Mouse (Mus musculus) mouse trophoblast stem cell (cell line): ENCODE results near the gene Fth1.
"Not testable (repeated sequence)": the region's sequence is repeated elsewhere in the genome, so short reads cannot be mapped to it uniquely, and the experiment has no call there.

ENCODE experiments used
- in situ Hi-C, 2 experiments: fragments of 300-500 bp; cut with MseI, MboI; formaldehyde crosslinking; loops; 2 replicates in 1 of 2; 3 replicates in 1 of 2; pipeline ENCODE4 v1.15.1; 2025

Fth1 gene

DNA sequence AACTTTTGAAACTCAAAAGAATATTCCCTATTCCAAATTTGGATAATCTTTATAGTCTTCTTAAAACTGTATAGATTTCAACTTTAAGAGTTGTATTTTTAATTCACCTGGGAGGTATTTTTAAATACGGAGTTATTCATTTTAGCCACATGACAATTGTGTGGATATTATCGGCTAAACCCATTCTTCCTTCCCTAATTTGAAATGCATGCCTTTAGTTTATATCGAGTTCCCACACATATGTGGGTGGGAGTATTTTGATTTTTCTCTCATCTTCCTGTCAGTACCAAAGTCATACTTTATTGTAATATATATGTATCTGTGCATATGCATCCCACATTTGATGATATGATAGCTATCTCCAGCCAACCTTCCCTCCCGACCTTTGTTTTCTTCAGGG, at the start of gene Fth1:
Fth1 (plus strand) TSS at position 341 of the 400 bp plus-strand sequence.
- in situ Hi-C loops = no loop called here

GRCm38 (mm10) chr19:9931167-9931607, 49.2 kb upstream of the Fth1 start:
- in situ Hi-C loops = not testable (repeated sequence)

DNA sequence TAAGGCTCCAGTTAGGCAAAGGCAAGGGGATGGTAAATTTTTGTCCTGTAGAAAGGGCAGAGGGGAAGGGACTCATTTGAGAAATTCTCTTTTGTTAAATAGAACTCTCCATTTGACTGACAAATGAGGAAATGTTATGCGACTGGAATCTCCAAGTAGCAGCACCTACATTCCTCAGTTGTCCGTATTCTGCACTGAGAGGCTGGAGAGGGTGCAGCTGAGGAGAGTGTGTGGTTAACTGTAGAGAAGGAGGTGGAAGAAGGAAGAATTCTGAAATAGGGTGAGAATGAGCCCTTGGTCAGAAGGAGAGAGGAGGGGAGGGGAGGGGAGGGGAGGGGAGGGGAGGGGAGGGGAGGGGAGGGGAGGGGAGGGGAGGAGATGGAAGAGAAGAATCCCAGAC, 46.5 kb upstream of the Fth1 start:
- in situ Hi-C loops = no loop called here

GRCm38 (mm10) chr19:9936579-9936978, 43.8 kb upstream of the Fth1 start:
- in situ Hi-C loops = no loop called here

DNA sequence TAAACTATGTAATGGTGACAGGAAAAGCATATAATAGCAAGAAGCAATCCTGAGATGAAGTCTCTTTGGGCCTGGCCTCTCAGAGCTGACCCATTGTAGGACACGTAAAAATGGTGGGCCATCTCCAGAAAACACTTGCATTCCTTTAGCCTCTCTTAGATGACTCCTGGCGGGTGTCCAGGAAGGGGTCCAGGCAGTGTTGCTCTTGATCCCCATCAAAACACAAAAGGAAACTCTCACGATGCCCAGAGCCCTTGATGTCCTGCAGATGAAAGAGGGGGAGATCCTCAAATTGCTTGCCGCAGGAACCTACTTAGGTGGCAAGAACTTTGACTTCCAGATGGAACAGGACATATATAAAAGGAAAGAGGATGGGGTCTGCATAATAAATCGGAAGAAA, 43.0 kb upstream of the Fth1 start:
- in situ Hi-C loops = no loop called here

GRCm38 (mm10) chr19:9938156-9938823, 42.1 kb upstream of the Fth1 start:
- in situ Hi-C loops = no loop called here

DNA sequence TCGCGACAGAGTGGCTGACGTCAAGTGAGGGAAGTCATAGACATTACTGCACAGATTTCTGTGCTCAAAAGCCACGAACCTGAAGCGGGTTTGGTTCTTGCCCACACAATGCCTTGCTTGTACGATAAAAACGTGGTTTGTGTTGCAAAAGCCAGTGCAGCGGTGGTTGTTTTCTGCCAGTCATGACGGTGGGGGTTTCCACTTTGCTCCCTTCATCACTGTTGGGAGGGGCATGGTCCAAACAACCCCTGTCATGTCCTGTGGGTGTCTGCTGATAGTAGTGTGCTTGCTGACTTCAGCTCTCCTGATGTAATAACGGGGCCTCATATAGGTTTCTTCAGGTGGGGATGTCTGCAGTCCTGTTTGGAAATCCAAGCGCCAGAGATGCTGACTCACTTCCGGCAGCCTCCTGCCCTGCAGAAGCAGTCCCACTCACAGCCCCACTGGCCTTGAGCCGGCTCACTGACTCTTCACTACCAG, 41.5 kb upstream of the Fth1 start:
- in situ Hi-C loops = no loop called here

- in situ Hi-C loops = no loop called here
These were observed 40.6 kb upstream of the Fth1 start for GRCm38 (mm10) chr19:9939841-9940240.

DNA sequence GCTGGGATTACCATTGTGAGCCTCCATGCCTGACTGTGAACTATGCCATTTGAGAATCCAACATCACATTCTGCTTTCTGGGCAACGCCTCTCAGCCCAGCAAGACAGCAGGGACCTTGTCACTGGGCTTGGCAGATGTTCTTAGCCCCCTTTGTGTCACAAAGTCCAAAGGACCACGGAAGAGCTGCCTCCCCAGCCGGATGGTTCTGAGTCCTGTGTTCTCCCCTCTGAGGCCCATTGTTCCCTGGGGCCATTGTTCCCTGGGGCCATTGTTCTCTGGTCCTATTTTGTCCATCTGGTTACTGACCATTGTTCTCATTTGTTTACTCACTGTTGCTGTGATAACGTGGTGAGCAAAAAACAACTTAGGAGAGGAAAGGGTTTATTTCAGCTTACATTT, 39.5 kb upstream of the Fth1 start:
- in situ Hi-C loops = no loop called here

GRCm38 (mm10) chr19:9941809-9942208, 38.6 kb upstream of the Fth1 start:
- in situ Hi-C loops = no loop called here

- in situ Hi-C loops = no loop called here
These were observed 37.6 kb upstream of the Fth1 start for GRCm38 (mm10) chr19:9942539-9943533.

GRCm38 (mm10) chr19:9945800-9946564, 34.4 kb upstream of the Fth1 start:
- in situ Hi-C loops = no loop called here

GRCm38 (mm10) chr19:9946986-9947385, 33.4 kb upstream of the Fth1 start:
- in situ Hi-C loops = no loop called here

DNA sequence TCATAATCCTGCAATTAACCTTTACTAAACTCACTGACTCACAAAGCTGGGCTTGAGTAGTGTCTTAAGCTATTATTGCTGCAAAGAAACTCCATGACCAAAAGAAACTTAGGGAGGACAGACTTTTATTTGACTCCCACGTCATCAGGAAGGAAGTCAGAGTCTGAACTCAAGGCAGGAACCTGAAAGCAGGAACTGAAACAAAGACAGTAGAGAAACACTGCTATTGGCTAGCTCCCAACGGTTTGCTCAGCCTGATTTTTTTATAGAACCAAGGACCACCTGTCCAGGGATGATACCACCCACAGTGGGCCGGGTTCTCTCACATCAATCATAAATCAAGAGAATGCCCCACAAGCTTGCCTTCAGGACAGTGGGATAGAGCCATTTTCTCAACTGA, 28.0 kb upstream of the Fth1 start:
- in situ Hi-C loops = no loop called here

DNA sequence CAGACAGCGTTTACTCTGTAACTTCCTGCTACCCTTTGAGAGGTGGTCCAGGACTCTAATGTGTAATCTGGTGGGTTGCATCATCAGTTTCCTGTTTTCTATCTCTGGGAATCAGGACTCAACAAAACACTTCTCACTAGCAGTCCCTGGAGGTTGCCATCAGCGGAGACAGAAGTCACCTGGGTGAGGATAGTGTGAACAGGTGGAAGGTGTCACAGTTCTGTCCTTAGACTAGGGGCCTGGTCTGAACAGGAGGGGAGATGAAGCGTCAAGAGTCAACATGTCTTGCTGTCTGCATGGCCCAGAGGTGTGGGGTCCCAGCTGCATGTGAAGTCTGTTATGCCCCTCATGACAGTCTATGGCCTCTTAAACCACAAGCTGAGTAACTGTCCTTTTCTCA, 27.5 kb upstream of the Fth1 start:
- in situ Hi-C loops = no loop called here

DNA sequence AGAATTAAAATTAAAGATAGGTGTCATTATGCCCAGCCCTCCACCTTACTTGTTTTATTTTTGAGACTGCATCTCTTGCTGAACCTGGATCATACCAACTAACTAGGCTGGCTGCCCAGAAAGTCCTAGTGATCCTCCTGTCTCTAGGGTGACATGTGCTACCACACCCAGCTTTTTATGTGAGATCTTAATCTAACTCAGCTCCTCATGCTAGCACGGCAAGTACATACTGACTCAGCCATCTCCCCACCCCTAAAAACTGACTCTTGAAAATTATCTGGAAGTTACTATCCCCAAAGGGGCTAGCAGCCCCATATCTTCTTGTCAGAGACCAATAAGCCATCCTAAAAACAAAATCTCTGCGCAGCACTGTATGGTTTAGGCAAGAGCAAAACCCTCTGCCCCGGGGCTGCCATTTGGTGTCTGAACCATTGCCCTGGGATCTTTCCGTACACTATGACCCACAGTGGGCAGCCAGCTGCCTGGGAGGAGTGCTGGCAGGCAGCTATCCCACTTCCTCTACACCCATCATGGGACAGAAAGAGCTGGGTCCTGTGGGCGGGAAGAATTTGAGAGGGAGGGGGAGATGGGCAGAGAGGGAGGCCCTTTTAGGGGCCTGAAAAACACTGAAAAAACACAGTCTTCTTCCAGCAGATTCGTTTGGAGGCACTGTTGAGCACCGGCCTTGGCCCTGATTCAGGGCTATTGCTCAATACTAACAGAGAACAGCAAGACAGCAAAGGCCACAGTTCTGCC, 26.2 kb upstream of the Fth1 start:
- in situ Hi-C loops = no loop called here

- in situ Hi-C loops = no loop called here
These were observed 25.6 kb upstream of the Fth1 start for GRCm38 (mm10) chr19:9954811-9955202.

- in situ Hi-C loops = no loop called here
These were observed 25.0 kb upstream of the Fth1 start for GRCm38 (mm10) chr19:9955438-9955837.

DNA sequence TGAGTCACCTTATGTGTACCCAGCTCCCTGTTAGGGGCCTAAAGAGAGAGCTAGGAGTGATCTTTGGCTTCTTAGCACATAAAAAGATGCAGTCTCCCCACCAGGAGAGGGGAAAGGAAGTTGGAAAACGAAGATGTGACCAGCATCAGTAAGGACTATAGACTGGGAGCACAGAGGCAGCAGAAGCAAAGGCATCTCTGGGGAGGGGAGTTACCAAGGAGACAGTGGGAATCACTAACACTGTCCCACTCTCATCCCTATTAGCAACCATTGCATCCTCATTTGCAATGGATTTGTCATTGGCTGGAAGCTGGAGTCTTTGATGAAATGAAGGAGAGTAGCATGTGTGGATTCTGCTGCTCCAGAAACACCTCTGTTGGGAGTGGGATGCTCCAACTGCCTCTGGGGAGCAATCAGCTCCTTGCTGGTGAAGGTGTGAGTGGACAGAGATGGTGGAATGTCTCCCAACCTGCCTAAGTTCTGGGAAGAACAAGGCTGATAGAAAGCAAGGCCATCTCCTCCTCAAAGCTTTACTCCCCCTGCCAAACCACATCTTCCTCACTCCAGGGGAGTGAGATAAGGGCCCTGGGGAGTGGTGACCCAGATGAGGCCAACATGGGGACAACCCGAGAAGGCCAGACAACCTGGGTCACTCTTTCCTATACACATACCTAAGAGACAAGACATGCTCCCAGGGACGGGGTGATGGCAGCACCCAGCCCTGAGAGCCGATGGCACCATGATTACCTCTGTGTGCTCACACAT, 23.6 kb upstream of the Fth1 start:
- in situ Hi-C loops = no loop called here

GRCm38 (mm10) chr19:9957965-9958364, 22.4 kb upstream of the Fth1 start:
- in situ Hi-C loops = no loop called here
